ENCODE assay signal across 1 mouse cellular context in the genomic region with DNA sequence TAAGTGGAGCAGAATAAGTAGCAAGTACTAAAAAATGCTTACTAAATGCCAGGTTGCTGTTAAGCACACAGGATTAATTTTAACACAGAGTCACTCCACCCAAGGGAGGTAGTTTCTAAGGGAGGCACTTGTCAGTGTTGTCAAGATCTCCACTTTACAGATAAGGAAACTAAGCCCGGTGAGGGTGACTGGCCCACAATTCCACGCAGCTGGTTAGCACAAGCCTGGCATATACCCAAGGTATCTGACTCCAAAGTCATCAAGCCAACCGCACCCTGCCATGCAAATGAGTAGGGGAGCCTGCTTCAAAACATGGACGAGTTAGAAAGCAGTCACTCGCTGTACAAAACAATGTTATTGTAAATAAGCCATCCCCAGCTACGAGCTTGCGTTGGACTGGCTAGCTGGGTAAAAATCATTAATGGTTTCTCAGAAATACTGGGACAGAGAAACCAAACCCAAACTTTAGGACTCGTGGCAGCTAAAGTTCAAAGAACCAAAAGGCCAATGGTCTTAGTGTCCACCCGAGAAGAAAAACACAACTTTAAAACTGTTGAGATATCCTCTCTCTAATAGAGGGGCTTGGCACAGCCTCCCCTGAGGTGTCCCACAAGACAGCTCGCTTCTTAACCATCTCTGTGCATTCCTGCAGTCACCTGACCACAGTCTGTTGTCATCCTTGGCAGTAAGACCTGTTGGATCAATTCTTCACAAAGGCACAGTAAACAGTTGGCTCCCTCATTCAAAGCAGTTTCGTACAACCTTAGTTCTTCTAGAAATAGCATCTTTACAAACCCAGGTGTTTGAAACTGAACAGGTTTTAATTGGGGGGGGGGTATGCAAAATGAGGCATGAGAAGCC.
TF ChIP-seq lines count a peak whose summit lies in the region.

No protein-coding gene starts in this region.

TF ChIP-seq in MEL, 35 proteins besides CTCF, POLR2A, EP300 and RAD21 (continued from another document):
- peak; percentile 47; the same call in 1 of the 2 replicates for TF ChIP-seq SIN3A (IDR thresholded peaks at IDR 0.05; ENCODE audit: low read length)
- no peak for TF ChIP-seq RCOR1 (IDR thresholded peaks at IDR 0.05; ENCODE audit: low read depth, low read length)
- no peak for TF ChIP-seq KAT2A (conservative IDR thresholded peaks at IDR 0.05; ENCODE audit: low read depth, low read length)
- no peak for TF ChIP-seq HCFC1 (IDR thresholded peaks at IDR 0.05; ENCODE audit: low read depth, low read length)
